Mouse (Mus musculus) stomach, embryonic 15.5 days (tissue): ENCODE measurements around the gene Mogs. TPM values are rescaled to one million over a fixed set of nuclear protein-coding genes. Genes with fewer than 3 reads are reported as not detected.

Experiments
- ATAC-seq: fragments of 200-750 bp; cut with Nextera tagmentation; 2 replicates; pipeline ENCODE4 v1.8.0; 2017; ENCODE audit warnings: low read depth, moderate number of reproducible peaks, moderate TSS enrichment; ENCODE audit not compliant: insufficient read depth, low FRiP score
- H3K27ac ChIP-seq: fragments of 300-500 bp; sonication (generic); 2 replicates; pipeline ENCODE4 v1.5.1; 2015; ENCODE audit warnings: mild to moderate bottlenecking, inconsistent platforms
- H3K27me3 ChIP-seq: fragments of 300-500 bp; sonication (generic); replicated peaks from 2 replicates; pipeline ENCODE4 v1.6.1; 2015; ENCODE audit warnings: inconsistent platforms
- H3K36me3 ChIP-seq: fragments of 300-500 bp; sonication (generic); 2 replicates; pipeline ENCODE4 v1.6.1; 2015; ENCODE audit warnings: inconsistent platforms
- H3K4me1 ChIP-seq: fragments of 300-500 bp; sonication (generic); 2 replicates; pipeline ENCODE4 v1.6.1; 2015; ENCODE audit warnings: inconsistent platforms
- H3K4me2 ChIP-seq: fragments of 300-500 bp; sonication (generic); 2 replicates; pipeline ENCODE4 v1.6.1; 2015; ENCODE audit warnings: mild to moderate bottlenecking, inconsistent platforms
- H3K4me3 ChIP-seq: fragments of 300-500 bp; sonication (generic); replicated peaks from 2 replicates; pipeline ENCODE4 v1.5.1; 2015; ENCODE audit warnings: inconsistent platforms
- H3K9ac ChIP-seq: fragments of 300-500 bp; sonication (generic); 2 replicates; pipeline ENCODE4 v1.6.1; 2015; ENCODE audit warnings: inconsistent platforms
- H3K9me3 ChIP-seq: fragments of 300-500 bp; sonication (generic); 2 replicates; pipeline ENCODE4 v1.6.1; 2016; ENCODE audit warnings: inconsistent platforms
- WGBS: fragments of 180-500 bp; shearing (Covaris S2); methylation state at CpG from one replicate; pipeline ENCODE4 v1.1.7; 2015; 5-methylcytosine and 5-hydroxymethylcytosine counted together
- polyA plus RNA-seq: library from polyadenylated mRNA; unstranded; fragments of >200 nt; fragmentation: Nextera tagmentation; extraction: Ambion mirVana; gene quantifications from 2 replicates; pipeline ENCODE4 v1.2.1, GENCODE M21; 2015

Gene Mogs
- polyA plus RNA-seq = 53.6 and 58.0 TPM in 2 replicates

- Histone ChIP-seq H3K4me1 (peaks cover 34% of the 10 kb centered on the region), H3K4me2 (peak within 1 kb of the TSS; percentile 88), H3K9ac (peak within 1 kb of the TSS; percentile 66), H3K36me3 (peaks cover 18% of the 10 kb centered on the region), H3K9me3 (no peaks in the 10 kb centered on the region), H3K27me3 (no peaks in the 10 kb centered on the region), H3K4me3 (peak within 1 kb of the TSS; percentile 68), H3K27ac (peak within 1 kb of the TSS; percentile 86)
- WGBS = under 1% methylated on average over 55 of the region's 58 CpGs
- peak; percentile 90 for ATAC-seq
Measured at GRCm38 (mm10) chr6:83115011-83115671, at the start of gene Mogs. Mogs (plus strand) TSS chr6:83115496.

- peaks cover 93% of the 10 kb centered on the region for H3K27me3 ChIP-seq
- ATAC-seq = no peak
Measured at GRCm38 (mm10) chr6:83065995-83066394, 49.3 kb upstream of the Mogs start.

GRCm38 (mm10) chr6:83066441-83066840 is 48.9 kb upstream of the Mogs start:
- ATAC-seq = no peak
- H3K4me2 ChIP-seq = no peak overlapping the region
- no peaks in the 10 kb centered on the region for H3K36me3 ChIP-seq
- H3K9ac ChIP-seq = no peak overlapping the region
- no peak overlapping the region for H3K4me3 ChIP-seq
- WGBS = 24% methylated on average over 6 of the region's 6 CpGs
- H3K9me3 ChIP-seq = no peaks in the 10 kb centered on the region
- H3K27me3 ChIP-seq = peaks cover 93% of the 10 kb centered on the region
- peaks cover 28% of the 10 kb centered on the region for H3K4me1 ChIP-seq
- no peak overlapping the region for H3K27ac ChIP-seq

More at GRCm38 (mm10) chr6:83065995-83066394, 49.3 kb upstream of the Mogs start:
- no peaks in the 10 kb centered on the region for H3K36me3 ChIP-seq
- H3K9ac ChIP-seq = no peak overlapping the region
- no peak overlapping the region for H3K4me2 ChIP-seq
- H3K4me3 ChIP-seq = no peak overlapping the region
- WGBS = 32% methylated on average over 8 of the region's 8 CpGs
- no peaks in the 10 kb centered on the region for H3K9me3 ChIP-seq
- H3K4me1 ChIP-seq = peaks cover 24% of the 10 kb centered on the region
- H3K27ac ChIP-seq = no peak overlapping the region

- 9% methylated on average over 8 of the region's 8 CpGs for WGBS
- ATAC-seq = no peak
- Histone ChIP-seq H3K4me3 (peak overlapping the region; percentile 28), H3K4me1 (peaks cover 28% of the 10 kb centered on the region), H3K27me3 (peaks cover 94% of the 10 kb centered on the region), H3K4me2 (peak overlapping the region; percentile 56), H3K9me3 (no peaks in the 10 kb centered on the region), H3K36me3 (no peaks in the 10 kb centered on the region), H3K9ac (no peak overlapping the region), H3K27ac (no peak overlapping the region)
Measured at GRCm38 (mm10) chr6:83068221-83068620, 47.1 kb upstream of the Mogs start.

GRCm38 (mm10) chr6:83068706-83069487 is 46.4 kb upstream of the Mogs start:
- WGBS = 1% methylated on average over 80 of the region's 81 CpGs
- H3K27me3 ChIP-seq = peaks cover 94% of the 10 kb centered on the region
- H3K4me1 ChIP-seq = peaks cover 28% of the 10 kb centered on the region
- H3K9ac ChIP-seq = no peak overlapping the region
- peak overlapping the region; percentile 56 for H3K4me2 ChIP-seq
- no peaks in the 10 kb centered on the region for H3K36me3 ChIP-seq
- H3K4me3 ChIP-seq = peak overlapping the region; percentile 28
- H3K9me3 ChIP-seq = no peaks in the 10 kb centered on the region
- ATAC-seq = no peak
- H3K27ac ChIP-seq = no peak overlapping the region

GRCm38 (mm10) chr6:83069488-83070246 is 45.6 kb upstream of the Mogs start:
- no peak for ATAC-seq
- Histone ChIP-seq H3K36me3 (no peaks in the 10 kb centered on the region), H3K4me1 (peaks cover 28% of the 10 kb centered on the region), H3K9me3 (no peaks in the 10 kb centered on the region), H3K27me3 (peaks cover 93% of the 10 kb centered on the region), H3K4me2 (peak overlapping the region; percentile 56), H3K9ac (no peak overlapping the region), H3K4me3 (peak overlapping the region; percentile 28), H3K27ac (no peak overlapping the region)
- WGBS = 2% methylated on average over 69 of the region's 69 CpGs

GRCm38 (mm10) chr6:83070247-83070310 is 45.2 kb upstream of the Mogs start, which contains the start of gene Tlx2:
Tlx2 (minus strand) TSS chr6:83070293.
- Histone ChIP-seq H3K4me1 (peaks cover 28% of the 10 kb centered on the region), H3K9ac (no peak within 1 kb of the TSS), H3K4me3 (peak within 1 kb of the TSS; percentile 28), H3K27ac (no peak within 1 kb of the TSS), H3K27me3 (peaks cover 92% of the 10 kb centered on the region), H3K36me3 (no peaks in the 10 kb centered on the region), H3K4me2 (peak within 1 kb of the TSS; percentile 56), H3K9me3 (no peaks in the 10 kb centered on the region)
- WGBS = under 1% methylated on average over 10 of the region's 10 CpGs
- ATAC-seq = no peak

- Histone ChIP-seq H3K27me3 (peaks cover 93% of the 10 kb centered on the region), H3K9me3 (no peaks in the 10 kb centered on the region), H3K9ac (no peak overlapping the region), H3K4me2 (peak overlapping the region; percentile 37), H3K4me1 (peaks cover 28% of the 10 kb centered on the region), H3K27ac (no peak overlapping the region), H3K36me3 (no peaks in the 10 kb centered on the region), H3K4me3 (peak overlapping the region; percentile 28)
- ATAC-seq = no peak
- WGBS = under 1% methylated on average over 52 of the region's 58 CpGs
Measured at GRCm38 (mm10) chr6:83070311-83071219, 44.7 kb upstream of the Mogs start.

GRCm38 (mm10) chr6:83071220-83071619 is 44.1 kb upstream of the Mogs start:
- H3K27me3 ChIP-seq = peaks cover 91% of the 10 kb centered on the region
- no peaks in the 10 kb centered on the region for H3K36me3 ChIP-seq

GRCm38 (mm10) chr6:83074979-83075378 is 40.3 kb upstream of the Mogs start:
- Histone ChIP-seq H3K4me2 (no peak overlapping the region), H3K4me1 (peaks cover 19% of the 10 kb centered on the region), H3K4me3 (no peak overlapping the region), H3K27me3 (peaks cover 63% of the 10 kb centered on the region), H3K9me3 (no peaks in the 10 kb centered on the region), H3K36me3 (no peaks in the 10 kb centered on the region), H3K27ac (no peak overlapping the region), H3K9ac (no peak overlapping the region)
- no peak for ATAC-seq
- WGBS = 12% methylated on average over 2 of the region's 2 CpGs

More at GRCm38 (mm10) chr6:83071220-83071619, 44.1 kb upstream of the Mogs start:
- no peaks in the 10 kb centered on the region for H3K9me3 ChIP-seq
- peaks cover 28% of the 10 kb centered on the region for H3K4me1 ChIP-seq
- H3K4me2 ChIP-seq = peak overlapping the region; percentile 16; the same call in 1 of the 2 replicates
- H3K27ac ChIP-seq = no peak overlapping the region
- WGBS = 2% methylated on average over 24 of the region's 24 CpGs
- ATAC-seq = no peak
- H3K4me3 ChIP-seq = peak overlapping the region; percentile 28
- no peak overlapping the region for H3K9ac ChIP-seq

GRCm38 (mm10) chr6:83077630-83078323 is 37.5 kb upstream of the Mogs start, which contains the start of gene Pcgf1:
Pcgf1 (plus strand) TSS chr6:83077869.
- H3K36me3 ChIP-seq = no peaks in the 10 kb centered on the region
- H3K4me3 ChIP-seq = peak within 1 kb of the TSS; percentile 66
- H3K4me2 ChIP-seq = peak within 1 kb of the TSS; percentile 98
- under 1% methylated on average over 54 of the region's 54 CpGs for WGBS
- peak within 1 kb of the TSS; percentile 68 for H3K9ac ChIP-seq
- H3K27ac ChIP-seq = peak within 1 kb of the TSS; percentile 87
- peak; percentile 42 for ATAC-seq
- H3K27me3 ChIP-seq = peaks cover 41% of the 10 kb centered on the region
- H3K4me1 ChIP-seq = peaks cover 8% of the 10 kb centered on the region; the same call in 1 of the 2 replicates
- no peaks in the 10 kb centered on the region for H3K9me3 ChIP-seq
